Mouse (Mus musculus) thymus, adult 18-20 months (tissue): Measurements from ENCODE around the gene Elp5.

Experiments
- DNase-seq, 2 experiments: peaks; one replicate each; pipeline ENCODE4 v3.0.0; 2022; ENCODE audit warnings: mixed read lengths in 2 of 2

Elp5 gene

GRCm38 (mm10) chr11:70014880-70015558, 32.7 kb upstream of the Elp5 start, which contains the start of gene Acadvl:
Gene Acadvl (minus strand): TSS chr11:70015411.
- DNase-seq, result peak; percentile 76 to 82

GRCm38 (mm10) chr11:70014051-70014450, 31.7 kb upstream of the Elp5 start:
- no peak for DNase-seq

GRCm38 (mm10) chr11:70013408-70013807, 31.1 kb upstream of the Elp5 start:
- DNase-seq, result no peak

GRCm38 (mm10) chr11:70012931-70013330, 30.6 kb upstream of the Elp5 start:
- no peak for DNase-seq

GRCm38 (mm10) chr11:70010961-70011360, 28.6 kb upstream of the Elp5 start:
- no peak for DNase-seq

GRCm38 (mm10) chr11:70010548-70010947, 28.2 kb upstream of the Elp5 start:
- no peak for DNase-seq

GRCm38 (mm10) chr11:70010033-70010432, 27.7 kb upstream of the Elp5 start:
- no peak for DNase-seq

GRCm38 (mm10) chr11:70005521-70005920, 23.2 kb upstream of the Elp5 start:
- peak in 1 of 2 experiments; percentile 31 for DNase-seq

- DNase-seq, result no peak
Measured at GRCm38 (mm10) chr11:70002471-70002870, 20.2 kb upstream of the Elp5 start.

- no peak for DNase-seq
Measured at GRCm38 (mm10) chr11:70001865-70002264, 19.5 kb upstream of the Elp5 start.

GRCm38 (mm10) chr11:70001159-70001558, 18.8 kb upstream of the Elp5 start:
- DNase-seq, result no peak

- DNase-seq, result peak; percentile 85 to 89
Measured at GRCm38 (mm10) chr11:70000396-70000898, 18.1 kb upstream of the Elp5 start, which contains the start of gene Dvl2. Gene Dvl2 (plus strand): TSS chr11:70000595.

- DNase-seq, result no peak
Measured at GRCm38 (mm10) chr11:69999666-70000065, 17.3 kb upstream of the Elp5 start.

GRCm38 (mm10) chr11:69998567-69999491, 16.5 kb upstream of the Elp5 start:
- DNase-seq, result peak in 1 of 2 experiments; percentile 39

GRCm38 (mm10) chr11:69997070-69997509, 14.8 kb upstream of the Elp5 start:
- peak; percentile 82 to 87 for DNase-seq

GRCm38 (mm10) chr11:69996161-69997061, 14.1 kb upstream of the Elp5 start:
- DNase-seq, result peak; percentile 54 to 64

GRCm38 (mm10) chr11:69995391-69995960, 13.2 kb upstream of the Elp5 start, which contains the start of gene Phf23:
Gene Phf23 (plus strand): TSS chr11:69995777.
- peak; percentile 98 to 99 for DNase-seq

GRCm38 (mm10) chr11:69994401-69995090, 12.2 kb upstream of the Elp5 start:
- DNase-seq, result peak in 1 of 2 experiments; percentile 19

- no peak for DNase-seq
Measured at GRCm38 (mm10) chr11:69992932-69993331, 10.6 kb upstream of the Elp5 start.

GRCm38 (mm10) chr11:69992396-69992795, 10.1 kb upstream of the Elp5 start:
- DNase-seq, result peak in 1 of 2 experiments; percentile 18

GRCm38 (mm10) chr11:69991711-69992110, 9.4 kb upstream of the Elp5 start:
- no peak for DNase-seq
